In the genomic region with DNA sequence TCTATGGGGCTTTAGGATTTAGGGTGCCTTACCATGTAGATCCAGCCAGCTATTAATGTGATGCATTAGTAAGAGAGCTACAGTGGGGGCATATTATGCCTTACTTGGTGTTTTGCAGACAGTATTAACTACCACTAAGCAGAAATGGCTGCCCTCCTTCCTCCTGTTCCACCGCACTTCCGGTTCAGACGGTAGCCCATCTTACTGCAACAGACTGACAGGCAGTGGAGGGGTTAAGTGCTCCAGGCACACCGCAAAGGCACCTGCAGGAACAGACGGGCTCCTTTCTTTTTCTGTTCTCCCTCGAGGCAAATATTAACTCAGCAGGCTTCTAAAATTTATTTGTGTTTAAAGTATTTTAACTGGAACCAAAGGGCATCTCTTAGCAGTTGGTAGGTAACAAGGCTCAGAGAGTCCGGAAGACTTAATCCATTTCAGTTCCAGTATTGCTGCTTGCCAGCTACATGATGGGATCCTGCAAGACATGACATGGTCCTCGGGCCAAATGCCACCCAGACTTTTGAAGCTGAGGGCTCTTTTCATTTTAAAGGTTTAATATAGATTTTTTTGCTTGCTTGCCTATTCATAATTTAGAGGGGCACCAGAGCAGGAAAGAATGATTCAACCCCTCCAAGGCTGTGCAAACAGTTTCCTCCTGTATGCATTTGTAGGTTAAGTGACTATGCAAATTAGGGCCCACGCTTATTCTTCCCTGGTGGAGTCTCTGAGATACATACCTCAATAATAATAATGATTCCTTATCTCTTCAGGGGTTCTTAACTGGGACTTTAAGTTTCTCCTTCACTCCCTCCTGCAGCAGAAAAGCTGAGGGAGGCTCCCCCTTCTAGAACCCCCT, we compare ENCODE assay signal across 13 mouse cellular contexts.
DNase-seq lines count a peak whose midpoint lies in the region; ATAC-seq and TF ChIP-seq lines count a peak whose summit lies in the region.
"Had no signal": no experiment of that assay in that cellular context is flagged by ENCODE, and none has a peak within 500 bp of the region (broad histone marks: within the 10 kb centered on the region; RNA-seq: fewer than 3 reads in every experiment).

No protein-coding gene starts in this region.

- H3K79me2 ChIP-seq in liver, adult 2 months (ENCODE audit: control insufficient read depth, insufficient read depth, low read length) = no peaks in the 10 kb centered on the region

- no peak for TF ChIP-seq CTCF in liver, adult 2 months (IDR thresholded peaks at IDR 0.05; ENCODE audit: low read depth, low read length)

- TF ChIP-seq POLR2A in liver, adult 2 months (IDR thresholded peaks at IDR 0.05; ENCODE audit: extremely low read depth, insufficient read depth, low read length) = no peak

- H3K4me3 ChIP-seq in heart, embryonic 11.5 days (ENCODE audit: low read depth, low read length) = no peak overlapping the region
- H3K4me3 ChIP-seq in liver, adult 2 months (ENCODE audit: insufficient read depth, low read depth, low read length) = no peak overlapping the region
- no peak overlapping the region for H3K4me3 ChIP-seq in liver, embryonic 12.5 days
- H3K4me3 ChIP-seq: erythroblast, embryonic 14.5 days had no signal

- no peaks in the 10 kb centered on the region for H3K4me1 ChIP-seq in heart, embryonic 11.5 days (ENCODE audit: control insufficient read depth, insufficient read depth, low read length)
- H3K4me1 ChIP-seq in liver, adult 2 months (ENCODE audit: control insufficient read depth, insufficient read depth, low read length) = peaks cover 18% of the 10 kb centered on the region
- no peaks in the 10 kb centered on the region for H3K4me1 ChIP-seq in liver, embryonic 12.5 days

- WGBS in heart, embryonic 11.5 days (ENCODE audit: insufficient replicate concordance) = 47% methylated on average over 9 of the region's 9 CpGs
- 35% methylated on average over 9 of the region's 9 CpGs for WGBS in liver, adult 2 months
- WGBS in liver, embryonic 12.5 days (ENCODE audit: insufficient replicate concordance) = 49% methylated on average over 9 of the region's 9 CpGs

- no peaks in the 10 kb centered on the region for H3K9me3 ChIP-seq in heart, embryonic 11.5 days (replicated peaks; ENCODE audit: control insufficient read depth, low read length)
- no peaks in the 10 kb centered on the region for H3K9me3 ChIP-seq in liver, embryonic 12.5 days (replicated peaks)

- ATAC-seq in heart, embryonic 11.5 days (replicated peaks; ENCODE audit: insufficient number of reproducible peaks, low FRiP score, low TSS enrichment) = no peak
- ATAC-seq in liver, embryonic 12.5 days = no peak
- ATAC-seq in inflammation-experienced regulatory T-cells, adult 6 months = no peak
- ATAC-seq: hindbrain, embryonic 16.5 days had no signal

- no peak overlapping the region for H3K4me2 ChIP-seq in heart, embryonic 11.5 days
- no peak overlapping the region for H3K4me2 ChIP-seq in liver, embryonic 12.5 days

- H3K9ac ChIP-seq in heart, embryonic 11.5 days (ENCODE audit: low read depth, low read length) = no peak overlapping the region
- no peak overlapping the region for H3K9ac ChIP-seq in liver, adult 2 months (ENCODE audit: low read depth, low read length)
- H3K9ac ChIP-seq in liver, embryonic 12.5 days = no peak overlapping the region

- no peaks in the 10 kb centered on the region for H3K36me3 ChIP-seq in heart, embryonic 11.5 days (ENCODE audit: control insufficient read depth, insufficient read depth, low read length)
- no peaks in the 10 kb centered on the region for H3K36me3 ChIP-seq in liver, adult 2 months (ENCODE audit: control insufficient read depth, insufficient read depth, low read length)
- H3K36me3 ChIP-seq in liver, embryonic 12.5 days = no peaks in the 10 kb centered on the region

- no peak overlapping the region for H3K27ac ChIP-seq in heart, embryonic 11.5 days (ENCODE audit: low read depth, low read length)
- no peak overlapping the region for H3K27ac ChIP-seq in liver, adult 2 months (replicated peaks; ENCODE audit: insufficient read depth, low read depth, low read length)
- no peak overlapping the region for H3K27ac ChIP-seq in liver, embryonic 12.5 days

- H3K27me3 ChIP-seq in heart, embryonic 11.5 days (ENCODE audit: control insufficient read depth, insufficient read depth, low read length) = no peaks in the 10 kb centered on the region
- no peaks in the 10 kb centered on the region for H3K27me3 ChIP-seq in liver, adult 2 months (ENCODE audit: control insufficient read depth, insufficient read depth, low read length)
- no peaks in the 10 kb centered on the region for H3K27me3 ChIP-seq in liver, embryonic 12.5 days (replicated peaks)

- peak; percentile 64 for DNase-seq in heart, adult 11 months
- peak; percentile 30 for DNase-seq in liver, adult 2 months (ENCODE audit: extremely low read depth, low read depth, low spot score)
- DNase-seq in thymus, postnatal 25 days = peak; percentile 1
- DNase-seq in thymus, adult 18-20 months = no peak
- DNase-seq: adrenal gland, adult 2 months; B cell, adult 2 months; cerebellum, adult 9-10 months; right cerebral cortex, postnatal 25 days had no signal

Comparison
In these comparisons a context has a peak if more than half of its experiments do, and no peak if none do; other contexts are left out.
1. DNase-seq: peak in heart, adult 11 months (single experiment), liver, adult 2 months (single experiment) and thymus, postnatal 25 days (single experiment); none in thymus, adult 18-20 months (0 of 2).